Mouse (Mus musculus) neural tube, embryonic 11.5 days (tissue): ENCODE measurements around the gene Sfxn5. TPM values are rescaled to one million over a fixed set of nuclear protein-coding genes. Genes with fewer than 3 reads are reported as not detected.

Experiments used
- ATAC-seq: fragments of 200-750 bp; cut with Nextera tagmentation; 2 replicates; pipeline ENCODE4 v1.8.0; 2017; ENCODE audit warnings: moderate number of reproducible peaks, mild to moderate bottlenecking, moderate TSS enrichment, moderate library complexity; ENCODE audit not compliant: insufficient read depth, low FRiP score, low TSS enrichment
- DNase-seq: peaks from one replicate; pipeline ENCODE4 v3.0.0-alpha.2; 2015; ENCODE audit warnings: low spot score
- H3K27ac ChIP-seq: fragments of 300-500 bp; sonication (generic); 2 replicates; pipeline ENCODE4 v1.5.1; 2014; ENCODE audit warnings: low read depth, mild to moderate bottlenecking, low read length
- H3K27me3 ChIP-seq: fragments of 300-500 bp; sonication (generic); 2 replicates; pipeline ENCODE4 v1.6.1; 2014; ENCODE audit warnings: mild to moderate bottlenecking, low read length, mixed read lengths; ENCODE audit not compliant: control insufficient read depth, insufficient read depth
- H3K36me3 ChIP-seq: fragments of 300-500 bp; sonication (generic); 2 replicates; pipeline ENCODE4 v1.6.1; 2014; ENCODE audit warnings: mild to moderate bottlenecking, low read length, moderate library complexity, mixed read lengths; ENCODE audit not compliant: control insufficient read depth, insufficient read depth
- H3K4me1 ChIP-seq: fragments of 300-500 bp; sonication (generic); 2 replicates; pipeline ENCODE4 v1.6.1; 2014; ENCODE audit warnings: low read length, mixed read lengths; ENCODE audit not compliant: control insufficient read depth, insufficient read depth
- H3K4me2 ChIP-seq: fragments of 300-500 bp; sonication (generic); 2 replicates; pipeline ENCODE4 v1.6.1; 2014; ENCODE audit warnings: low read depth, mild to moderate bottlenecking, moderate library complexity
- H3K4me3 ChIP-seq: fragments of 300-500 bp; sonication (generic); 2 replicates; pipeline ENCODE4 v1.5.1; 2014; ENCODE audit warnings: low read depth, low read length
- H3K9ac ChIP-seq: fragments of 300-500 bp; sonication (generic); 2 replicates; pipeline ENCODE4 v1.6.1; 2014; ENCODE audit warnings: mild to moderate bottlenecking, low read length
- H3K9me3 ChIP-seq: fragments of 300-500 bp; sonication (generic); 2 replicates; pipeline ENCODE4 v1.6.1; 2016; ENCODE audit warnings: low read length; ENCODE audit not compliant: control insufficient read depth
- WGBS: fragments of 180-500 bp; shearing (Covaris S2); extraction: QIAGEN DNeasy Blood & Tissue Kit; methylation state at CpG from one replicate; pipeline ENCODE4 v1.1.7; 2014; 5-methylcytosine and 5-hydroxymethylcytosine counted together
- microRNA-seq: library from miRNA; unstranded; fragments of <30 nt; microRNA quantifications from one replicate; pipeline ENCODE4, GENCODE M21; 2016
- polyA plus RNA-seq: library from polyadenylated mRNA; unstranded; fragments of >200 nt; fragmentation: Nextera tagmentation; extraction: Ambion mirVana; gene quantifications from 2 replicates; pipeline ENCODE4 v1.2.1, GENCODE M21; 2014

Sfxn5 gene
- polyA plus RNA-seq, 1 experiment from 2014 or later, result 5.5 TPM

DNA sequence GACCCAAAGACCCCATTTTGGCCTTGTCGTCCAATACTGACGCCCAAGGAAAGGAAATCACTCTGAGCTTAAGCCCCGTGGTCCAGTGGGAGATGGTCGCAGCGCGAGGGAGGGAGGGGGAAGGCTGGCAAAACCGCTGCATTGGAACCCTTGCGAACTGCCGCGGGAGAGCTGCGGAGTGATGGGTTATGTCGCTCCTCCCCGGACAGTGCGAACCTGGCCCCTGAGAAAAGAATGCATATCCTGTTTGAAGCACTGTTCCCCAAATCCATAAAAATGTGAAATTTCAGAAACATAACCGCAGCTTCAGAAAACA lies 146.5 kb downstream of the Sfxn5 start:
- Histone ChIP-seq H3K9ac (no peak overlapping the region), H3K27ac (no peak overlapping the region), H3K4me1 (peaks cover 17% of the 10 kb centered on the region), H3K36me3 (no peaks in the 10 kb centered on the region), H3K4me3 (no peak overlapping the region), H3K27me3 (peaks cover 76% of the 10 kb centered on the region), H3K4me2 (no peak overlapping the region), H3K9me3 (no peaks in the 10 kb centered on the region)
- ATAC-seq (no peak), DNase-seq (peak; percentile 28)
- WGBS, result under 1% methylated on average over 15 of the region's 15 CpGs

- ATAC-seq, result no peak
- under 1% methylated on average over 33 of the region's 33 CpGs for WGBS
- peaks cover 71% of the 10 kb centered on the region for H3K27me3 ChIP-seq
Measured at GRCm38 (mm10) chr6:85186033-85186743, 147.0 kb downstream of the Sfxn5 start.

GRCm38 (mm10) chr6:85183951-85184350 lies 149.3 kb downstream of the Sfxn5 start:
- H3K9ac ChIP-seq, result no peak overlapping the region
- H3K27me3 ChIP-seq, result peaks cover 49% of the 10 kb centered on the region
- 44% methylated on average over 3 of the region's 3 CpGs for WGBS

More at GRCm38 (mm10) chr6:85186033-85186743, 147.0 kb downstream of the Sfxn5 start:
- Histone ChIP-seq H3K4me2 (no peak overlapping the region), H3K4me1 (peaks cover 17% of the 10 kb centered on the region), H3K9me3 (no peaks in the 10 kb centered on the region), H3K9ac (no peak overlapping the region), H3K4me3 (peak overlapping the region; percentile 4; the same call in 1 of the 2 replicates), H3K36me3 (no peaks in the 10 kb centered on the region), H3K27ac (no peak overlapping the region)
- DNase-seq, result peak; percentile 37

DNA sequence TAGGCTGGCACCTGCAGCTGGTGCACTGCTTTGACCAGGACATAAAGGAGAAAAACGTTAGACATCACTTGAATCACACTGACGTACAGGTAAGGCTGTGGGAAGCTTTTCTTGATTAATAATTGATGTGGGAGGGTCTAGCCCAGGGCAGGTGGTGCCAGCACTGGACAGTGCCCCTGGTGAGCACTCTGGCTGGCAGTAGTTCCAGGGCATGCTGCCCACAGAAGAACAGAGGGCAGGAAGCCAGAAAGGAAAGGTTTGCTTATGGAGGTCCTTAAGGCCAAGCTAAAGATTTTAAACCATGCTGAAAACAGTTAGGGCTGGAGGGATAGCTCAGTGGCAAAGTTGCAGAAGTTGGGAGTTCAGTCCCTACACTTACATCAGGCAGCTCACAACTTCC lies 153.2 kb downstream of the Sfxn5 start:
- 59% methylated on average over 2 of the region's 2 CpGs for WGBS
- ATAC-seq, result no peak

More at GRCm38 (mm10) chr6:85183951-85184350, 149.3 kb downstream of the Sfxn5 start:
- H3K27ac ChIP-seq, result no peak overlapping the region
- no peak for DNase-seq
- no peak for ATAC-seq
- H3K4me3 ChIP-seq, result no peak overlapping the region
- no peak overlapping the region for H3K4me2 ChIP-seq
- no peaks in the 10 kb centered on the region for H3K9me3 ChIP-seq
- peaks cover 11% of the 10 kb centered on the region; the same call in 1 of the 2 replicates for H3K4me1 ChIP-seq
- no peaks in the 10 kb centered on the region for H3K36me3 ChIP-seq

DNA sequence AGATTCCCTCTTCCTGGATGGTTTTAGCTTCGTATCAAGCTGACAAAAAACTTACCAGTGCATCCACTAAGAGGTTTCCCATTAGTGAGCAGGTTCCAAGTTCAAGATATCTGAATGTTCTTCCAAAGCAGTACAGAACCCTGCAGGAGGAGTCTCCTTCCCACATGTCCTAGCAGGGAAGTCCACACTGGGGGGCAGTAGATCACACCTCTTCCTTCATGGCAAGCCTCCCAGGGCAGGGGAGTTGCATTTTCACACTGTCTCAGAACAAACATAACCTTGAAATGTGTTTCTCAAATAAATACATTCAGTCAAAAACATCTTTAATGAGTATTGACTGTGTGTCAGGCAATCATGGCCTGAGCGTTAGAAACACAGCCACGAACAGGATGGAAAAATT lies 153.7 kb downstream of the Sfxn5 start:
- no peak overlapping the region for H3K9ac ChIP-seq
- no peaks in the 10 kb centered on the region for H3K36me3 ChIP-seq
- no peak for DNase-seq
- no peaks in the 10 kb centered on the region for H3K4me1 ChIP-seq
- no peak for ATAC-seq
- WGBS, result 85% methylated on average over 3 of the region's 3 CpGs
- H3K9me3 ChIP-seq, result no peaks in the 10 kb centered on the region
- H3K4me3 ChIP-seq, result no peak overlapping the region
- H3K27me3 ChIP-seq, result peaks cover 9% of the 10 kb centered on the region
- no peak overlapping the region for H3K4me2 ChIP-seq
- no peak overlapping the region for H3K27ac ChIP-seq

More for the DNA sequence above, 153.2 kb downstream of the Sfxn5 start:
- Histone ChIP-seq H3K27me3 (peaks cover 11% of the 10 kb centered on the region), H3K4me3 (no peak overlapping the region), H3K4me1 (no peaks in the 10 kb centered on the region), H3K36me3 (no peaks in the 10 kb centered on the region), H3K9ac (no peak overlapping the region), H3K4me2 (no peak overlapping the region), H3K9me3 (no peaks in the 10 kb centered on the region), H3K27ac (no peak overlapping the region)
- no peak for DNase-seq

GRCm38 (mm10) chr6:85165440-85165921 lies 167.7 kb downstream of the Sfxn5 start:
- ATAC-seq (no peak), DNase-seq (no peak)
- 60% methylated on average over 11 of the region's 11 CpGs for WGBS
- Histone ChIP-seq H3K27me3 (no peaks in the 10 kb centered on the region), H3K36me3 (no peaks in the 10 kb centered on the region), H3K9ac (no peak overlapping the region), H3K27ac (no peak overlapping the region), H3K4me1 (no peaks in the 10 kb centered on the region), H3K4me3 (no peak overlapping the region), H3K4me2 (no peak overlapping the region), H3K9me3 (no peaks in the 10 kb centered on the region)

Small RNA genes lying within 50 kb of the gene (microRNA-seq; reads per million reads assigned to microRNA genes)
- gene Mir705, result not detected

Other genes starting within 250 kb of the Sfxn5 start
- gene Spr, start 195.7 kb downstream of the Sfxn5 start, polyA plus RNA-seq, result 46.8 and 52.4 TPM in 2 replicates
- gene Emx1, start 146.0 kb downstream of the Sfxn5 start, polyA plus RNA-seq, result not detected in 2 replicates
- 4.4 and 5.5 TPM in 2 replicates for gene Rab11fip5, start 41.2 kb upstream of the Sfxn5 start, polyA plus RNA-seq
- gene Noto, start 90.5 kb upstream of the Sfxn5 start, polyA plus RNA-seq, result not detected in 2 replicates
- gene Smyd5, start 98.6 kb upstream of the Sfxn5 start, polyA plus RNA-seq, result 52.8 and 56.9 TPM in 2 replicates
- gene Cct7, start 118.1 kb upstream of the Sfxn5 start, polyA plus RNA-seq, result 712 and 739 TPM in 2 replicates
- gene Pradc1, start 118.5 kb upstream of the Sfxn5 start, polyA plus RNA-seq, result 26.8 and 28.0 TPM in 2 replicates
- 0.78 and 1.1 TPM in 2 replicates for gene Fbxo41, start 169.6 kb upstream of the Sfxn5 start, polyA plus RNA-seq
- not detected in 2 replicates for gene Egr4, start 180.2 kb upstream of the Sfxn5 start, polyA plus RNA-seq